Mouse (Mus musculus) left cerebral cortex, adult 18-20 months (tissue): Measurements from ENCODE around the gene Lexm. TPM values are rescaled to one million over a fixed set of nuclear protein-coding genes. Genes with fewer than 3 reads are reported as not detected.

ENCODE experiments used
- DNase-seq, 2 experiments: peaks; one replicate each; pipeline ENCODE4 v3.0.0; 2021 to 2022; ENCODE audit warnings: low spot score in 2 of 2, mixed read lengths in 1 of 2
- total RNA-seq, 2 experiments: library from RNA; stranded (reverse); gene quantifications; 2 replicates each; pipeline ENCODE4 v1.2.3; 2021

Lexm gene
- total RNA-seq, 2 experiments from 2014 or later = not detected

DNA sequence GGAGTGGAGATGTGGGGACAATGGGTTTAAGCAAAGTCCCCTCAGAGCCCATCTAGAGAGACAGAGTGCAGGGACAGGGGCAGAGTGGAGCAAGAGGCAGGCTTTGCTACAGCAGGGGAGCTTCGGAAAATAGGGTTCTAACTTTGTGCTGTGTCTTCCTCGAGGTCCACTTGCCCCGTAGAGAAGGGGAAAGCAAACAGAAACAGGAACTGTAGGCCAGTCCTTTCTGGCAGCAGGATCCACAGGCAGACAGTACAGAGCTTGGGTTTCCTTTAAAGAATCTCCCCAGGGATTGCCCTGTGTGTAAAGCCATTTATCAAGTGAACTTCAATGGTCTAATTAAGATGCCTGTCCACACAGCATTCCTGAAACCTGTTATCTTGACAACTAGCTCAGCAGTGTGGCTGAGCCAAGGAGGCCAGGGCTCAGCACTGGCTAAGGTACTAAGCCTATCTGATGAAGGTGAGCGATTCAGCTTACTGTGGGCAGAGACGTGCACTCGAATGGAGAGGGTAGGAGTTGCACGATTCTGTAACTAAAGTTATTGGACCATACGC lies 71.1 kb downstream of the Lexm start:
- no peak for DNase-seq

DNA sequence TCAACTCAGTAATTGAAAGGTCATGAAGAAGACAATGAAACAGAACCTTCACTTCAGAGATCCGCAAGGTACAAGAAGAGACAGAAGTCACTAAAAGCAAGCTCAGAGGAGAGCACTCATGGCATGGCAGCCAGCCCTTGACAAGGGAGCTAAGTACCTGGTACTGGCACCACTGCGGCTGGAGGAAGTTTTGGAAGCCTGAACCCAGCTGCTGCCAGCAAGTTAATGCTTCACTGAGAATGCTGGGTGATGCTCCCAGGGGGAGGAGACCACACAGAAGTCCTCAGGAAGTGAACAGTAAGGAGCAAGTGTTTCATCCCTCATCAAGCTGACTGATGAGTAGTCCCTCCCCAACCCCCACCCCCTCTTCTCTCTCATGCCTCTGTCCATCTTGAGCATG lies 74.8 kb downstream of the Lexm start:
- DNase-seq = no peak

DNA sequence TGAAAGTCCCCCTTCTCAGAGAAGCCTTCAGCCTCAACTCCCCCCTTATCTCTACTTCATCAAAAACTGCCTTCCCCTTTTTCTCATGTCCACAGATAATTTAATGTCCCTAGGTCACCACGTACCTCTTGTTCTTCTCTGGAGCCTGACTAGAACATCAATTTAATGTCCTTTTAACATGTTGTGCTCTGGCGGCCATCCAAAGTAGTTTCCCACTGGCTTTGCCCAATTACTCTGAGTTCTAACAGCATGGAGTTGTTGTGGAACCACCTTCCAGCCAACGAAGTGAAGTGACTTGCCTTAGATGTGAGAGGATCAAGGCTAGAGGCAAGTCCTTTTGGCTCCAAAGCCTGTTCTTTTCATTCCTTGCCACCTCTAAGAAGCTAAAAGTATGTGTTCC lies 75.5 kb downstream of the Lexm start:
- no peak for DNase-seq

Other genes with a start within 250 kb of the Lexm start
- 1 to 10 TPM; 2.2 to 3.9 TPM for gene Pcsk9, start 152.9 kb downstream of the Lexm start, total RNA-seq
- gene Bsnd, start 125.0 kb downstream of the Lexm start, total RNA-seq = not detected
- 100 to 1,000 TPM in 1 of 2 experiments, 10 to 100 TPM in 1; 98.4 to 119 TPM for gene Dhcr24, start 56.2 kb downstream of the Lexm start, total RNA-seq
- 1 to 10 TPM in 1 of 2 experiments, under 1 TPM in 1; 0.94 to 1.0 TPM for gene Ttc22, start 5.2 kb upstream of the Lexm start, total RNA-seq
- gene Pars2, start 33.8 kb upstream of the Lexm start, total RNA-seq = 1 to 10 TPM; 6.2 to 6.7 TPM
- gene Ttc4, start 61.7 kb upstream of the Lexm start, total RNA-seq = 10 to 100 TPM; 45.7 to 45.9 TPM
- gene Mroh7, start 113.7 kb upstream of the Lexm start, total RNA-seq = 1 to 10 TPM; 4.2 to 5.4 TPM
- not detected for gene Fam151a, start 116.6 kb upstream of the Lexm start, total RNA-seq
- 10 to 100 TPM; 35.0 to 57.5 TPM for gene Acot11, start 187.8 kb upstream of the Lexm start, total RNA-seq